Mouse (Mus musculus) brain, embryonic 14.5 days (tissue): ENCODE data around the gene Fam19a1.

ENCODE experiments used
- CTCF ChIP-seq: fragments of 200-500 bp; IDR thresholded peaks from 2 replicates; pipeline ENCODE4 v1.5.1; 2012; ENCODE audit warnings: inconsistent platforms, mild to moderate bottlenecking, moderate library complexity, borderline replicate concordance; ENCODE audit not compliant: insufficient read depth, insufficient read length; ENCODE audit errors: extremely low read depth
- POLR2A ChIP-seq: fragments of 200-500 bp; IDR thresholded peaks from 2 replicates; pipeline ENCODE4 v1.6.1; 2012; ENCODE audit warnings: mild to moderate bottlenecking, inconsistent platforms, borderline replicate concordance; ENCODE audit not compliant: poor library complexity, insufficient read depth, insufficient read length, severe bottlenecking; ENCODE audit errors: extremely low read depth

GRCm38 (mm10) chr6:96587427-96587826, 474.5 kb downstream of the Fam19a1 start:
- TF ChIP-seq CTCF (no peak), POLR2A (no peak)
